Mouse (Mus musculus): ENCODE measurements around the gene Ahnak2. TPM values are rescaled to one million over a fixed set of nuclear protein-coding genes. Genes with fewer than 3 reads are reported as not detected.

Gene Ahnak2
- total and polyA plus RNA-seq, 2 experiments = 0.13 to 0.18 TPM

- no peak overlapping the region for H3K27ac ChIP-seq (replicated peaks; ENCODE audit: insufficient read depth, low read depth, low read length)
- no peak overlapping the region for H3K9ac ChIP-seq (ENCODE audit: low read depth, low read length)
- no peaks in the 10 kb centered on the region for H3K4me1 ChIP-seq (ENCODE audit: control insufficient read depth, insufficient read depth, low read length)
- H3K36me3 ChIP-seq (ENCODE audit: control insufficient read depth, insufficient read depth, low read length) = no peaks in the 10 kb centered on the region
- no peaks in the 10 kb centered on the region for H3K27me3 ChIP-seq (ENCODE audit: control insufficient read depth, insufficient read depth, low read length)
- WGBS = 88% methylated on average over 14 of the region's 14 CpGs
- H3K79me2 ChIP-seq (ENCODE audit: control insufficient read depth, insufficient read depth, low read length) = no peaks in the 10 kb centered on the region
- DNase-seq (ENCODE audit: extremely low read depth, low read depth, low spot score) = no peak
- no peak overlapping the region for H3K4me3 ChIP-seq (ENCODE audit: insufficient read depth, low read depth, low read length)
- no peak for TF ChIP-seq CTCF (IDR thresholded peaks at IDR 0.05; ENCODE audit: low read depth, low read length)
- TF ChIP-seq POLR2A (IDR thresholded peaks at IDR 0.05; ENCODE audit: extremely low read depth, insufficient read depth, low read length) = no peak
These were observed 30.2 kb downstream of the Ahnak2 start for GRCm38 (mm10) chr12:112772306-112772705.

- H3K27me3 ChIP-seq (ENCODE audit: control insufficient read depth, insufficient read depth, low read length) = no peaks in the 10 kb centered on the region
- no peak overlapping the region for H3K27ac ChIP-seq (replicated peaks; ENCODE audit: insufficient read depth, low read depth, low read length)
- no peaks in the 10 kb centered on the region for H3K4me1 ChIP-seq (ENCODE audit: control insufficient read depth, insufficient read depth, low read length)
- no peaks in the 10 kb centered on the region for H3K79me2 ChIP-seq (ENCODE audit: control insufficient read depth, insufficient read depth, low read length)
- H3K4me3 ChIP-seq (ENCODE audit: insufficient read depth, low read depth, low read length) = no peak overlapping the region
- no peak for DNase-seq (ENCODE audit: extremely low read depth, low read depth, low spot score)
- no peaks in the 10 kb centered on the region for H3K36me3 ChIP-seq (ENCODE audit: control insufficient read depth, insufficient read depth, low read length)
- 77% methylated on average over 4 of the region's 4 CpGs for WGBS
- H3K9ac ChIP-seq (ENCODE audit: low read depth, low read length) = no peak overlapping the region
- TF ChIP-seq POLR2A (IDR thresholded peaks at IDR 0.05; ENCODE audit: extremely low read depth, insufficient read depth, low read length) (no peak), CTCF (IDR thresholded peaks at IDR 0.05; ENCODE audit: low read depth, low read length) (no peak)
These were observed 32.1 kb downstream of the Ahnak2 start for GRCm38 (mm10) chr12:112770396-112770795.

- no peaks in the 10 kb centered on the region for H3K79me2 ChIP-seq (ENCODE audit: control insufficient read depth, insufficient read depth, low read length)
- TF ChIP-seq POLR2A (IDR thresholded peaks at IDR 0.05; ENCODE audit: extremely low read depth, insufficient read depth, low read length) = no peak
- TF ChIP-seq CTCF (IDR thresholded peaks at IDR 0.05; ENCODE audit: low read depth, low read length) = no peak
These were observed 32.7 kb downstream of the Ahnak2 start for GRCm38 (mm10) chr12:112769751-112770150.

GRCm38 (mm10) chr12:112769031-112769430 lies 33.4 kb downstream of the Ahnak2 start:
- Histone ChIP-seq H3K79me2 (ENCODE audit: control insufficient read depth, insufficient read depth, low read length) (no peaks in the 10 kb centered on the region), H3K27ac (replicated peaks; ENCODE audit: insufficient read depth, low read depth, low read length) (no peak overlapping the region), H3K9ac (ENCODE audit: low read depth, low read length) (no peak overlapping the region), H3K4me1 (ENCODE audit: control insufficient read depth, insufficient read depth, low read length) (no peaks in the 10 kb centered on the region), H3K27me3 (ENCODE audit: control insufficient read depth, insufficient read depth, low read length) (no peaks in the 10 kb centered on the region), H3K4me3 (ENCODE audit: insufficient read depth, low read depth, low read length) (no peak overlapping the region), H3K36me3 (ENCODE audit: control insufficient read depth, insufficient read depth, low read length) (no peaks in the 10 kb centered on the region)
- no peak for DNase-seq (ENCODE audit: extremely low read depth, low read depth, low spot score)
- 84% methylated on average over 6 of the region's 6 CpGs for WGBS
- no peak for TF ChIP-seq POLR2A (IDR thresholded peaks at IDR 0.05; ENCODE audit: extremely low read depth, insufficient read depth, low read length)
- no peak for TF ChIP-seq CTCF (IDR thresholded peaks at IDR 0.05; ENCODE audit: low read depth, low read length)

More at GRCm38 (mm10) chr12:112769751-112770150, 32.7 kb downstream of the Ahnak2 start:
- DNase-seq (ENCODE audit: extremely low read depth, low read depth, low spot score) = no peak
- H3K27me3 ChIP-seq (ENCODE audit: control insufficient read depth, insufficient read depth, low read length) = no peaks in the 10 kb centered on the region
- no peak overlapping the region for H3K9ac ChIP-seq (ENCODE audit: low read depth, low read length)
- H3K4me3 ChIP-seq (ENCODE audit: insufficient read depth, low read depth, low read length) = no peak overlapping the region
- H3K36me3 ChIP-seq (ENCODE audit: control insufficient read depth, insufficient read depth, low read length) = no peaks in the 10 kb centered on the region
- no peak overlapping the region for H3K27ac ChIP-seq (replicated peaks; ENCODE audit: insufficient read depth, low read depth, low read length)
- WGBS = 85% methylated on average over 2 of the region's 2 CpGs
- no peaks in the 10 kb centered on the region for H3K4me1 ChIP-seq (ENCODE audit: control insufficient read depth, insufficient read depth, low read length)

GRCm38 (mm10) chr12:112768166-112768565 lies 34.3 kb downstream of the Ahnak2 start:
- Histone ChIP-seq H3K36me3 (ENCODE audit: control insufficient read depth, insufficient read depth, low read length) (no peaks in the 10 kb centered on the region), H3K4me3 (ENCODE audit: insufficient read depth, low read depth, low read length) (no peak overlapping the region), H3K27me3 (ENCODE audit: control insufficient read depth, insufficient read depth, low read length) (no peaks in the 10 kb centered on the region), H3K4me1 (ENCODE audit: control insufficient read depth, insufficient read depth, low read length) (no peaks in the 10 kb centered on the region), H3K9ac (ENCODE audit: low read depth, low read length) (no peak overlapping the region), H3K79me2 (ENCODE audit: control insufficient read depth, insufficient read depth, low read length) (no peaks in the 10 kb centered on the region), H3K27ac (replicated peaks; ENCODE audit: insufficient read depth, low read depth, low read length) (no peak overlapping the region)
- DNase-seq (ENCODE audit: extremely low read depth, low read depth, low spot score) = no peak
- WGBS = 88% methylated on average over 8 of the region's 8 CpGs
- TF ChIP-seq POLR2A (IDR thresholded peaks at IDR 0.05; ENCODE audit: extremely low read depth, insufficient read depth, low read length) (no peak), CTCF (IDR thresholded peaks at IDR 0.05; ENCODE audit: low read depth, low read length) (no peak)

- no peak for DNase-seq (ENCODE audit: extremely low read depth, low read depth, low spot score)
- 92% methylated on average over 16 of the region's 16 CpGs for WGBS
- H3K27ac ChIP-seq (replicated peaks; ENCODE audit: insufficient read depth, low read depth, low read length) = no peak overlapping the region
- no peaks in the 10 kb centered on the region for H3K36me3 ChIP-seq (ENCODE audit: control insufficient read depth, insufficient read depth, low read length)
- no peak for TF ChIP-seq CTCF (IDR thresholded peaks at IDR 0.05; ENCODE audit: low read depth, low read length)
- no peak for TF ChIP-seq POLR2A (IDR thresholded peaks at IDR 0.05; ENCODE audit: extremely low read depth, insufficient read depth, low read length)
- H3K4me1 ChIP-seq (ENCODE audit: control insufficient read depth, insufficient read depth, low read length) = no peaks in the 10 kb centered on the region
- no peak overlapping the region for H3K9ac ChIP-seq (ENCODE audit: low read depth, low read length)
- H3K79me2 ChIP-seq (ENCODE audit: control insufficient read depth, insufficient read depth, low read length) = no peaks in the 10 kb centered on the region
- H3K27me3 ChIP-seq (ENCODE audit: control insufficient read depth, insufficient read depth, low read length) = no peaks in the 10 kb centered on the region
- H3K4me3 ChIP-seq (ENCODE audit: insufficient read depth, low read depth, low read length) = no peak overlapping the region
These were observed 35.2 kb downstream of the Ahnak2 start for GRCm38 (mm10) chr12:112767036-112767890.

All from liver, adult 2 months (tissue).